Mouse (Mus musculus) bone marrow, adult 2 months (tissue): ENCODE measurements around the gene Mylk.

ENCODE experiments used
- CTCF ChIP-seq: fragments of 200-500 bp; IDR thresholded peaks from 2 replicates; pipeline ENCODE4 v1.5.1; 2011; ENCODE audit warnings: low read length, control low read depth; ENCODE audit not compliant: control insufficient read depth, insufficient read depth
- POLR2A ChIP-seq: fragments of 200-500 bp; IDR thresholded peaks from 2 replicates; pipeline ENCODE4 v1.6.1; 2011; ENCODE audit warnings: low read depth, mild to moderate bottlenecking, control low read depth, low read length, borderline replicate concordance; ENCODE audit not compliant: control insufficient read depth

GRCm38 (mm10) chr16:34904876-34905275, 159.9 kb downstream of the Mylk start:
- TF ChIP-seq CTCF (no peak), POLR2A (no peak)
